Mouse (Mus musculus): ENCODE measurements around the gene Styk1.

GRCm38 (mm10) chr6:131403036-131403435 is 49.6 kb upstream of the Styk1 start:
- no peak for TF ChIP-seq ZNF384 (IDR thresholded peaks at IDR 0.05; ENCODE audit: low read depth, low read length)
- TF ChIP-seq HCFC1 (IDR thresholded peaks at IDR 0.05; ENCODE audit: borderline replicate concordance, insufficient read depth, low read length) = no peak
- no peak for TF ChIP-seq ZC3H11A (IDR thresholded peaks at IDR 0.05; ENCODE audit: borderline replicate concordance, low read depth, low read length)
